Mouse (Mus musculus): Measurements from ENCODE around the gene Rasl10b. TPM values are rescaled to one million over a fixed set of nuclear protein-coding genes. Genes with fewer than 3 reads are reported as not detected.

Rasl10b gene
- polyA plus RNA-seq (2015; fragmentation: Nextera tagmentation; extraction: Ambion mirVana): 27.2 and 29.6 TPM in 2 replicates

GRCm38 (mm10) chr11:83409087-83409754, at the start of gene Rasl10b:
Gene Rasl10b (plus strand): TSS chr11:83409137.
- ATAC-seq (replicated peaks): peak; percentile 88
- Histone ChIP-seq H3K4me1 (peaks cover 22% of the 10 kb centered on the region), H3K9me3 (no peaks in the 10 kb centered on the region), H3K27ac (replicated peaks) (peak within 1 kb of the TSS; percentile 57), H3K27me3 (no peaks in the 10 kb centered on the region), H3K4me2 (replicated peaks) (peak within 1 kb of the TSS; percentile 76), H3K9ac (replicated peaks) (peak within 1 kb of the TSS; percentile 91), H3K4me3 (peak within 1 kb of the TSS; percentile 92), H3K36me3 (peaks cover 2% of the 10 kb centered on the region; the same call in 1 of the 2 replicates)
- WGBS: under 1% methylated on average over 42 of the region's 44 CpGs

- Histone ChIP-seq H3K36me3 (peaks cover 41% of the 10 kb centered on the region), H3K4me3 (no peak overlapping the region), H3K4me1 (no peaks in the 10 kb centered on the region), H3K9me3 (no peaks in the 10 kb centered on the region), H3K27me3 (no peaks in the 10 kb centered on the region), H3K4me2 (replicated peaks) (no peak overlapping the region), H3K27ac (replicated peaks) (no peak overlapping the region), H3K9ac (replicated peaks) (no peak overlapping the region)
- 91% methylated on average over 6 of the region's 6 CpGs for WGBS
- no peak for ATAC-seq (replicated peaks)
Measured at GRCm38 (mm10) chr11:83364656-83365055, 44.3 kb upstream of the Rasl10b start.

- Histone ChIP-seq H3K4me3 (no peak overlapping the region), H3K4me2 (replicated peaks) (no peak overlapping the region), H3K4me1 (no peaks in the 10 kb centered on the region), H3K9me3 (no peaks in the 10 kb centered on the region), H3K36me3 (peaks cover 72% of the 10 kb centered on the region), H3K27me3 (no peaks in the 10 kb centered on the region), H3K27ac (replicated peaks) (no peak overlapping the region), H3K9ac (replicated peaks) (no peak overlapping the region)
- WGBS: 73% methylated on average over 4 of the region's 4 CpGs
- no peak for ATAC-seq (replicated peaks)
Measured at GRCm38 (mm10) chr11:83371267-83371666, 37.7 kb upstream of the Rasl10b start.

GRCm38 (mm10) chr11:83379745-83380341, 29.1 kb upstream of the Rasl10b start:
- Histone ChIP-seq H3K4me1 (peaks cover 15% of the 10 kb centered on the region), H3K27ac (replicated peaks) (no peak overlapping the region), H3K27me3 (no peaks in the 10 kb centered on the region), H3K9ac (replicated peaks) (no peak overlapping the region), H3K4me2 (replicated peaks) (no peak overlapping the region), H3K4me3 (no peak overlapping the region), H3K36me3 (peaks cover 12% of the 10 kb centered on the region; the same call in 1 of the 2 replicates), H3K9me3 (no peaks in the 10 kb centered on the region)
- no peak for ATAC-seq (replicated peaks)
- WGBS: 82% methylated on average over 7 of the region's 7 CpGs

GRCm38 (mm10) chr11:83382876-83383531, 25.9 kb upstream of the Rasl10b start:
- H3K4me1 ChIP-seq: peaks cover 15% of the 10 kb centered on the region
- H3K9ac ChIP-seq (replicated peaks): no peak overlapping the region
- ATAC-seq (replicated peaks): 0 out of 2 replicates have a peak, but pooled peaks have one; percentile 53
- H3K4me3 ChIP-seq: no peak overlapping the region
- peak overlapping the region; percentile 70 for H3K27ac ChIP-seq (replicated peaks)
- H3K4me2 ChIP-seq (replicated peaks): no peak overlapping the region
- H3K36me3 ChIP-seq: 0 out of 2 replicates have a peak, but pooled peaks cover 6% of the 10 kb centered on the region
- no peaks in the 10 kb centered on the region for H3K27me3 ChIP-seq
- WGBS: 38% methylated on average over 9 of the region's 9 CpGs
- no peaks in the 10 kb centered on the region for H3K9me3 ChIP-seq

GRCm38 (mm10) chr11:83383532-83383887, 25.4 kb upstream of the Rasl10b start:
- WGBS: 56% methylated on average over 1 of the region's 1 CpGs
- peaks cover 15% of the 10 kb centered on the region for H3K4me1 ChIP-seq
- H3K9me3 ChIP-seq: no peaks in the 10 kb centered on the region
- no peak for ATAC-seq (replicated peaks)
- 0 out of 2 replicates have a peak, but pooled peaks cover 4% of the 10 kb centered on the region for H3K36me3 ChIP-seq
- H3K4me2 ChIP-seq (replicated peaks): no peak overlapping the region
- H3K4me3 ChIP-seq: no peak overlapping the region
- H3K9ac ChIP-seq (replicated peaks): no peak overlapping the region
- H3K27me3 ChIP-seq: no peaks in the 10 kb centered on the region
- H3K27ac ChIP-seq (replicated peaks): peak overlapping the region; percentile 70

- no peaks in the 10 kb centered on the region for H3K27me3 ChIP-seq
- H3K4me1 ChIP-seq: peaks cover 14% of the 10 kb centered on the region
- peaks cover 26% of the 10 kb centered on the region for H3K36me3 ChIP-seq
- no peak overlapping the region for H3K9ac ChIP-seq (replicated peaks)
- WGBS: 90% methylated on average over 4 of the region's 4 CpGs
- no peak overlapping the region for H3K4me3 ChIP-seq
- no peak overlapping the region; the same call in 1 of the 2 replicates for H3K27ac ChIP-seq (replicated peaks)
- H3K4me2 ChIP-seq (replicated peaks): no peak overlapping the region
- H3K9me3 ChIP-seq: no peaks in the 10 kb centered on the region
- ATAC-seq (replicated peaks): no peak
Measured at GRCm38 (mm10) chr11:83393062-83393461, 15.9 kb upstream of the Rasl10b start.

GRCm38 (mm10) chr11:83394802-83395439, 14.0 kb upstream of the Rasl10b start:
- H3K36me3 ChIP-seq: peaks cover 35% of the 10 kb centered on the region
- ATAC-seq (replicated peaks): peak; percentile 84

GRCm38 (mm10) chr11:83397626-83398025, 11.3 kb upstream of the Rasl10b start:
- no peak for ATAC-seq (replicated peaks)
- H3K27ac ChIP-seq (replicated peaks): no peak overlapping the region
- H3K4me2 ChIP-seq (replicated peaks): no peak overlapping the region
- no peaks in the 10 kb centered on the region for H3K27me3 ChIP-seq
- peaks cover 14% of the 10 kb centered on the region for H3K4me1 ChIP-seq
- no peaks in the 10 kb centered on the region for H3K9me3 ChIP-seq
- no peak overlapping the region for H3K4me3 ChIP-seq
- 92% methylated on average over 7 of the region's 7 CpGs for WGBS
- H3K9ac ChIP-seq (replicated peaks): no peak overlapping the region
- H3K36me3 ChIP-seq: peaks cover 41% of the 10 kb centered on the region

More at GRCm38 (mm10) chr11:83394802-83395439, 14.0 kb upstream of the Rasl10b start:
- H3K27ac ChIP-seq (replicated peaks): peak overlapping the region; percentile 72
- no peak overlapping the region for H3K9ac ChIP-seq (replicated peaks)
- peaks cover 14% of the 10 kb centered on the region for H3K4me1 ChIP-seq
- no peaks in the 10 kb centered on the region for H3K9me3 ChIP-seq
- 9% methylated on average over 6 of the region's 6 CpGs for WGBS
- no peak overlapping the region for H3K4me3 ChIP-seq
- no peak overlapping the region for H3K4me2 ChIP-seq (replicated peaks)
- H3K27me3 ChIP-seq: no peaks in the 10 kb centered on the region

- Histone ChIP-seq H3K27me3 (no peaks in the 10 kb centered on the region), H3K4me2 (replicated peaks) (no peak overlapping the region), H3K36me3 (peaks cover 46% of the 10 kb centered on the region), H3K9me3 (no peaks in the 10 kb centered on the region), H3K4me1 (peaks cover 14% of the 10 kb centered on the region), H3K4me3 (no peak overlapping the region), H3K27ac (replicated peaks) (no peak overlapping the region), H3K9ac (replicated peaks) (no peak overlapping the region)
- no peak for ATAC-seq (replicated peaks)
- 86% methylated on average over 5 of the region's 5 CpGs for WGBS
Measured at GRCm38 (mm10) chr11:83398724-83399123, 10.2 kb upstream of the Rasl10b start.

GRCm38 (mm10) chr11:83403787-83404186, 5.2 kb upstream of the Rasl10b start:
- no peaks in the 10 kb centered on the region for H3K9me3 ChIP-seq
- no peak overlapping the region for H3K27ac ChIP-seq (replicated peaks)
- H3K9ac ChIP-seq (replicated peaks): no peak overlapping the region
- no peak for ATAC-seq (replicated peaks)
- H3K4me2 ChIP-seq (replicated peaks): no peak overlapping the region
- WGBS: 83% methylated on average over 7 of the region's 7 CpGs
- H3K36me3 ChIP-seq: peaks cover 35% of the 10 kb centered on the region
- H3K4me3 ChIP-seq: no peak overlapping the region
- no peaks in the 10 kb centered on the region for H3K27me3 ChIP-seq
- no peaks in the 10 kb centered on the region for H3K4me1 ChIP-seq

GRCm38 (mm10) chr11:83406391-83406790, 2.5 kb upstream of the Rasl10b start:
- WGBS: 76% methylated on average over 3 of the region's 3 CpGs
- peaks cover 21% of the 10 kb centered on the region for H3K4me1 ChIP-seq
- no peak overlapping the region for H3K4me3 ChIP-seq
- H3K9ac ChIP-seq (replicated peaks): no peak overlapping the region
- H3K36me3 ChIP-seq: peaks cover 24% of the 10 kb centered on the region
- no peaks in the 10 kb centered on the region for H3K9me3 ChIP-seq
- H3K27me3 ChIP-seq: no peaks in the 10 kb centered on the region
- no peak overlapping the region for H3K4me2 ChIP-seq (replicated peaks)
- ATAC-seq (replicated peaks): no peak
- no peak overlapping the region for H3K27ac ChIP-seq (replicated peaks)
